Mouse (Mus musculus) CH12.LX (cell line): ENCODE results near the gene Ikzf4. TPM values are rescaled to one million over a fixed set of nuclear protein-coding genes. Genes with fewer than 3 reads are reported as not detected.

Experiments
- DNase-seq: peaks from one replicate; pipeline ENCODE4 v3.0.0-alpha.2; 2013; ENCODE audit errors: extremely low read depth
- H3K27ac ChIP-seq: 2 replicates; pipeline ENCODE4 v1.5.1; 2012; ENCODE audit warnings: low read depth, mild to moderate bottlenecking, control low read depth, moderate library complexity; ENCODE audit not compliant: insufficient read depth
- H3K27me3 ChIP-seq: replicated peaks from 2 replicates; pipeline ENCODE3; 2012; ENCODE audit warnings: inconsistent platforms
- H3K36me3 ChIP-seq, 2 experiments: replicated peaks in 1 of 2; 2 replicates each; pipeline versions ENCODE3 to v1.6.1; 2012; ENCODE audit warnings: inconsistent platforms in 1 of 2, low read length in 1 of 2, mild to moderate bottlenecking in 1 of 2, mixed read lengths in 1 of 2, moderate library complexity in 1 of 2; ENCODE audit not compliant: control insufficient read depth in 1 of 2, insufficient read depth in 1 of 2
- H3K4me1 ChIP-seq, 2 experiments: 2 replicates each; pipeline ENCODE4 v1.6.1; 2012; ENCODE audit warnings: inconsistent platforms in 1 of 2, moderate library complexity in 1 of 2; ENCODE audit not compliant: insufficient read depth in 2 of 2, control insufficient read depth in 1 of 2
- H3K4me2 ChIP-seq: 2 replicates; pipeline ENCODE4 v1.6.1; 2012; ENCODE audit warnings: low read depth, mild to moderate bottlenecking, control low read depth; ENCODE audit not compliant: poor library complexity, insufficient read depth, severe bottlenecking
- H3K4me3 ChIP-seq, 3 experiments: fragments of 150-350 bp in 1 of 3; sonication (generic) in 1 of 3; replicated peaks in 1 of 3; 2 replicates each; pipeline versions ENCODE3 to v1.5.1; 2011 to 2012; ENCODE audit warnings: low read depth in 2 of 3, low read length in 2 of 3, mild to moderate bottlenecking in 2 of 3, moderate library complexity in 2 of 3, control low read depth in 1 of 3, improper control_type of control experiment in 1 of 3, inconsistent platforms in 1 of 3, mixed read lengths in 1 of 3; ENCODE audit not compliant: poor library complexity in 1 of 3
- H3K79me2 ChIP-seq: replicated peaks from 2 replicates; pipeline ENCODE4 v1.6.1; 2012; ENCODE audit warnings: mild to moderate bottlenecking, moderate library complexity; ENCODE audit not compliant: control insufficient read depth, poor library complexity, insufficient read depth, severe bottlenecking; ENCODE audit errors: extremely low read depth
- H3K9ac ChIP-seq: 2 replicates; pipeline ENCODE4 v1.6.1; 2012; ENCODE audit warnings: low read depth, mild to moderate bottlenecking, control low read depth, moderate library complexity; ENCODE audit not compliant: insufficient read depth
- H3K9me3 ChIP-seq: replicated peaks from 2 replicates; pipeline ENCODE3; 2012; ENCODE audit warnings: low read length, inconsistent platforms, mixed read lengths
- CHD1 ChIP-seq: IDR thresholded peaks from 2 replicates; pipeline ENCODE4 v1.6.1; 2012; ENCODE audit warnings: low read depth, low read length, improper control_type of control experiment, inconsistent platforms
- CHD2 ChIP-seq: IDR thresholded peaks from 2 replicates; pipeline ENCODE4 v1.6.1; 2011; ENCODE audit warnings: low read length, improper control_type of control experiment
- CTCF ChIP-seq, 2 experiments: IDR thresholded peaks in 1 of 2; conservative IDR thresholded peaks in 1 of 2; 2 replicates each; pipeline ENCODE4 v1.5.1; 2011 to 2012; ENCODE audit warnings: low read depth in 2 of 2, low read length in 2 of 2, improper control_type of control experiment in 1 of 2, inconsistent platforms in 1 of 2, mild to moderate bottlenecking in 1 of 2, moderate library complexity in 1 of 2
- EP300 ChIP-seq: IDR thresholded peaks from 2 replicates; pipeline ENCODE4 v1.6.1; 2011; ENCODE audit warnings: low read length, improper control_type of control experiment
- ETS1 ChIP-seq: conservative IDR thresholded peaks from 2 replicates; pipeline ENCODE4 v1.6.1; 2012; ENCODE audit warnings: low read depth, mild to moderate bottlenecking, inconsistent platforms, low read length, improper control_type of control experiment, moderate library complexity
- HCFC1 ChIP-seq: IDR thresholded peaks from 2 replicates; pipeline ENCODE4 v1.6.1; 2012; ENCODE audit warnings: low read depth, mild to moderate bottlenecking, inconsistent platforms, low read length, improper control_type of control experiment
- JUND ChIP-seq: conservative IDR thresholded peaks from 2 replicates; pipeline ENCODE4 v1.6.1; 2011; ENCODE audit warnings: low read depth, low read length, improper control_type of control experiment
- KAT2A ChIP-seq: IDR thresholded peaks from 2 replicates; pipeline ENCODE4 v1.6.1; 2012; ENCODE audit warnings: low read length, improper control_type of control experiment, inconsistent platforms; ENCODE audit not compliant: insufficient replicate concordance
- MAFK ChIP-seq: IDR thresholded peaks from 2 replicates; pipeline ENCODE4 v1.6.1; 2011; ENCODE audit warnings: low read length, improper control_type of control experiment; ENCODE audit not compliant: insufficient replicate concordance
- MAX ChIP-seq: IDR thresholded peaks from 2 replicates; pipeline ENCODE4 v1.6.1; 2011; ENCODE audit warnings: low read length, improper control_type of control experiment
- MEF2A ChIP-seq: IDR thresholded peaks from 2 replicates; pipeline ENCODE4 v1.6.1; 2014; ENCODE audit warnings: low read depth, mild to moderate bottlenecking, inconsistent platforms, low read length, improper control_type of control experiment, borderline replicate concordance
- MXI1 ChIP-seq: IDR thresholded peaks from 2 replicates; pipeline ENCODE4 v1.6.1; 2011; ENCODE audit warnings: mild to moderate bottlenecking, low read depth, low read length, improper control_type of control experiment
- NELFE ChIP-seq: IDR thresholded peaks from 2 replicates; pipeline ENCODE4 v1.6.1; 2011; ENCODE audit warnings: low read depth, low read length, improper control_type of control experiment
- NRF1 ChIP-seq: IDR thresholded peaks from 2 replicates; pipeline ENCODE4 v1.6.1; 2014; ENCODE audit warnings: low read depth, mild to moderate bottlenecking, inconsistent platforms, low read length, improper control_type of control experiment, moderate library complexity
- RAD21 ChIP-seq: IDR thresholded peaks from 2 replicates; pipeline ENCODE4 v1.6.1; 2011; ENCODE audit warnings: low read depth, mild to moderate bottlenecking, low read length, improper control_type of control experiment, moderate library complexity
- RCOR1 ChIP-seq: conservative IDR thresholded peaks from 2 replicates; pipeline ENCODE4 v1.6.1; 2012; ENCODE audit warnings: low read depth, mild to moderate bottlenecking, inconsistent platforms, low read length, improper control_type of control experiment
- TCF12 ChIP-seq: IDR thresholded peaks from 2 replicates; pipeline ENCODE4 v1.6.1; 2014; ENCODE audit warnings: low read depth, mild to moderate bottlenecking, inconsistent platforms, low read length, improper control_type of control experiment
- USF1 ChIP-seq: IDR thresholded peaks from 2 replicates; pipeline ENCODE4 v1.6.1; 2014; ENCODE audit warnings: low read depth, mild to moderate bottlenecking, inconsistent platforms, low read length, improper control_type of control experiment
- ZC3H11A ChIP-seq: IDR thresholded peaks from 2 replicates; pipeline ENCODE4 v1.6.1; 2012; ENCODE audit warnings: low read depth, mild to moderate bottlenecking, inconsistent platforms, low read length, improper control_type of control experiment
- dilution Hi-C: fragments of 300-500 bp; cut with MboI; formaldehyde crosslinking; loops from 2 replicates; pipeline ENCODE4 v1.14.3; 2020; ENCODE audit warnings: low sequenced_read_pairs; ENCODE audit not compliant: extremely low pct_unique_long_range_greater_than_20kb, extremely low pct_ligation_motif_present
- in situ Hi-C: fragments of 300-500 bp; cut with MboI; formaldehyde crosslinking; loops from 3 replicates; pipeline ENCODE4 v1.14.3; 2019; ENCODE audit warnings: low sequenced_read_pairs, low pct_ligation_motif_present, low pct_unique_long_range_greater_than_20kb, mixed read lengths
- polyA plus RNA-seq: library from polyadenylated mRNA; unstranded; fragments of >175 nt; gene quantifications from 2 replicates; pipeline ENCODE4 v1.2.1, GENCODE M21; 2012; ENCODE audit warnings: low read depth; ENCODE audit not compliant: insufficient read length
- total RNA-seq, 2 experiments: library from RNA; depleted of rRNA; stranded (reverse); fragments of 300-350 nt in 1 of 2; fragments of >200 nt in 1 of 2; gene quantifications; 2 replicates each; pipeline ENCODE4 v1.2.3; 2012 to 2014

The Ikzf4 gene
- total and polyA plus RNA-seq, 3 experiments, result 0.08 to 1.5 (median 0.09) TPM

DNA sequence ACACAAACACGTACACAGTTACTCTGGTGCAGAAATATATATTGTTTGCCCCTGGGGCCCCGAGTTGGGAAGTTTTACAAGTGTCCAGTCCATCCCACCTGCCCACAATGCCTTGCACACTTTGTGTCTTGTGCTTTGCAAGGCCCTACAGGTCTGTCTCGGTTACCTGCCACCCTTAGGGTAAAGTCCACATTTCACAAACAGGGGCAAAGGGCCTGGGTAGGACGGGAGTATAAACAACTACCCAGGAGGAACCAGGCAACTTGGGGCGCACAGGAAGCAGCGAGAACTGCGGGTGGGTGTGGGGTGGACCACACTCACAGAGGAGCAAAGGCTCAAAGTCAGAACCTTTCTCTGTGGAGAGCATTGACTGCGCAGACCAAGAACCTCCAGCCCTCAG is 58.1 kb downstream of the Ikzf4 start:
- no peak for TF ChIP-seq KAT2A
- no peak for TF ChIP-seq MEF2A
- TF ChIP-seq CTCF (conservative IDR thresholded peaks at IDR 0.05 in 1 of 2, IDR thresholded peaks at IDR 0.05 in 1 of 2; ENCODE audit: low read depth in 2 of 2, low read length in 2 of 2), result no peak
- no peak for TF ChIP-seq NRF1
- TF ChIP-seq CHD1, result no peak
- TF ChIP-seq RAD21, result no peak
- TF ChIP-seq EP300, result no peak
- TF ChIP-seq ZC3H11A, result no peak
- TF ChIP-seq ETS1, result no peak
- no peak for TF ChIP-seq MXI1
- TF ChIP-seq CHD2, result no peak
- TF ChIP-seq MAFK, result no peak
- no peak for TF ChIP-seq USF1
- TF ChIP-seq MAX, result no peak
- no peak for TF ChIP-seq RCOR1
- TF ChIP-seq HCFC1, result no peak
- no peak for TF ChIP-seq NELFE
- TF ChIP-seq JUND, result no peak
- H3K9ac ChIP-seq, result no peak overlapping the region
- no peak overlapping the region for H3K4me3 ChIP-seq
- H3K4me1 ChIP-seq, result peaks cover 0 to 26% of the 10 kb centered on the region in 2 experiments; a peak in 2 of 4 replicates
- no peaks in the 10 kb centered on the region for H3K36me3 ChIP-seq
- H3K27ac ChIP-seq, result no peak overlapping the region
- no peaks in the 10 kb centered on the region for H3K9me3 ChIP-seq
- dilution Hi-C loops (no loop called here), in situ Hi-C loops (no loop called here)
- no peaks in the 10 kb centered on the region for H3K79me2 ChIP-seq
- peaks cover 74% of the 10 kb centered on the region for H3K27me3 ChIP-seq
- H3K4me2 ChIP-seq, result no peak overlapping the region
- DNase-seq, result no peak

DNA sequence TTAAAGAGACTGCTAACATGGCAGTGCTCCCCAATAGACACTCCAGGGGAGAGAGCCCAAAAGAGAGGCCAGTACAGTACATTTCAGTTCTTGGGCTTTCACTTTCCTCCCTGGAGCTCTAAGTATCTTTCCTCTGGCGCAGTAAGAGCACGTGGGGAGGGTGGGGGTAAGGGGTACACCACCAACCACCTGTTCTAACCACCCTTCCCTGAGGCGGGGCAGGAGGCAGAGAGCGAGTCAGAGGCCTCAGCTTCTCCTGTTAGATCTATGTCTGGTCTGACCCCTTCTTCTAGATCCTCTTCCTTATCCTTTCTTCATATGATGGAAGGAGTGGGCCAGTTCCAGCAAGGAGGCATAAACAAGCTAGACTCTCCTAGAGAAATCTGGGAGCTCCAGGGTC is 58.7 kb downstream of the Ikzf4 start:
- dilution Hi-C loops (no loop called here), in situ Hi-C loops (no loop called here)
- Histone ChIP-seq H3K4me1 (peaks cover 0 to 26% of the 10 kb centered on the region in 2 experiments; a peak in 2 of 4 replicates), H3K9me3 (no peaks in the 10 kb centered on the region), H3K9ac (no peak overlapping the region), H3K4me2 (peak overlapping the region; percentile 21; the same call in 1 of the 2 replicates), H3K36me3 (no peaks in the 10 kb centered on the region), H3K27me3 (peaks cover 69% of the 10 kb centered on the region), H3K79me2 (no peaks in the 10 kb centered on the region), H3K4me3 (no peak overlapping the region), H3K27ac (no peak overlapping the region)
- DNase-seq, result no peak
- no peak for TF ChIP-seq CHD2
- TF ChIP-seq TCF12, result no peak
